Mouse (Mus musculus) E14TG2a.4 (cell line): ENCODE results near the gene Srp68.

Source experiments
- CTCF ChIP-seq: conservative IDR thresholded peaks from 2 replicates; pipeline ENCODE4 v1.5.1; 2014; ENCODE audit warnings: low read length
- POU5F1 ChIP-seq: IDR thresholded peaks from 2 replicates; pipeline ENCODE4 v1.6.1; 2014; ENCODE audit warnings: low read length, borderline replicate concordance

- TF ChIP-seq CTCF (no peak), POU5F1 (no peak)
Measured at GRCm38 (mm10) chr11:116212847-116213246, 61.2 kb downstream of the Srp68 start.
